Mouse (Mus musculus): ENCODE data around the gene Saa1.

GRCm38 (mm10) chr7:46770706-46771105, 27.9 kb upstream of the Saa1 start:
- TF ChIP-seq POLR2A (IDR thresholded peaks at IDR 0.05; ENCODE audit: low read depth, low read length) = no peak
- peak; percentile 98 for TF ChIP-seq CTCF (conservative IDR thresholded peaks at IDR 0.05; ENCODE audit: insufficient read depth, insufficient read length, low read depth, low read length)

All from kidney, adult 2 months (tissue).